Comparison of ENCODE assay signal across 24 mouse cellular contexts in genomic region chr15:87290987-87291529, GRCm38 (mm10).
DNase-seq lines count a peak whose midpoint lies in the region; ATAC-seq and TF ChIP-seq lines count a peak whose summit lies in the region.
"Had no signal": no experiment of that assay in that cellular context is flagged by ENCODE, and none has a peak within 500 bp of the region (broad histone marks: within the 10 kb centered on the region; RNA-seq: fewer than 3 reads in every experiment).

No protein-coding gene starts in this region.

- DNase-seq in heart, adult 11 months: peak; percentile 13
- no peak for DNase-seq in heart, adult 18-20 months
- no peak for DNase-seq in kidney, postnatal 4 days
- DNase-seq in kidney, postnatal 0 days (ENCODE audit: low spot score): peak; percentile 76
- DNase-seq in kidney, adult 9 months: no peak
- DNase-seq: adrenal gland, adult 8-10 months; adrenal gland, postnatal 14 days; adrenal gland, postnatal 36 days; B cell, adult 2 months; cerebellum, adult 11-12 months; cerebellum, adult 2 months; cerebellum, adult 9-10 months; cerebellum, postnatal 10 days; cerebellum, postnatal 25 days had no signal

- no peaks in the 10 kb centered on the region for H3K36me3 ChIP-seq in kidney, embryonic 15.5 days
- H3K36me3 ChIP-seq in kidney, postnatal 0 days (ENCODE audit: insufficient read depth, low read length): no peaks in the 10 kb centered on the region
- H3K36me3 ChIP-seq: embryonic facial prominence, embryonic 10.5 days; embryonic facial prominence, embryonic 12.5 days; forebrain, embryonic 15.5 days; G1E had no signal

- peaks cover 9% of the 10 kb centered on the region; the same call in 1 of the 2 replicates for H3K4me1 ChIP-seq in kidney, embryonic 15.5 days
- H3K4me1 ChIP-seq in kidney, postnatal 0 days (replicated peaks; ENCODE audit: insufficient read depth, low read length): no peaks in the 10 kb centered on the region
- H3K4me1 ChIP-seq: embryonic facial prominence, embryonic 10.5 days; embryonic facial prominence, embryonic 12.5 days; forebrain, embryonic 13.5 days; forebrain, embryonic 15.5 days had no signal

- no peak overlapping the region for H3K9ac ChIP-seq in kidney, embryonic 15.5 days
- H3K9ac ChIP-seq in kidney, postnatal 0 days (ENCODE audit: low read depth, low read length): no peak overlapping the region
- H3K9ac ChIP-seq: embryonic facial prominence, embryonic 12.5 days; forebrain, embryonic 13.5 days; forebrain, embryonic 15.5 days had no signal

- peak; percentile 78 for ATAC-seq in kidney, embryonic 15.5 days (replicated peaks; ENCODE audit: low FRiP score)
- ATAC-seq in kidney, postnatal 0 days (replicated peaks; ENCODE audit: low FRiP score, low read depth): no peak
- ATAC-seq: activated CD4-positive, CD25-positive, alpha-beta regulatory T cell, adult 4 months; CD4-positive, CD25-positive, alpha-beta regulatory T cell, adult 4 months; forebrain, embryonic 13.5 days; forebrain, embryonic 15.5 days; Patski had no signal

- WGBS in kidney, embryonic 15.5 days: 34% methylated on average over 7 of the region's 7 CpGs
- 36% methylated on average over 7 of the region's 7 CpGs for WGBS in kidney, postnatal 0 days

- TF ChIP-seq CTCF in kidney, postnatal 0 days (IDR thresholded peaks at IDR 0.05; ENCODE audit: low read depth): no peak

- no peaks in the 10 kb centered on the region; the same call in 1 of the 2 replicates for H3K9me3 ChIP-seq in kidney, embryonic 15.5 days (replicated peaks)
- H3K9me3 ChIP-seq in kidney, postnatal 0 days (replicated peaks; ENCODE audit: low read length): no peaks in the 10 kb centered on the region
- H3K9me3 ChIP-seq: embryonic facial prominence, embryonic 10.5 days; embryonic facial prominence, embryonic 12.5 days; forebrain, embryonic 13.5 days; forebrain, embryonic 15.5 days had no signal

- no peak overlapping the region for H3K4me3 ChIP-seq in kidney, embryonic 15.5 days (replicated peaks)
- H3K4me3 ChIP-seq in kidney, postnatal 0 days (replicated peaks; ENCODE audit: low read depth, low read length): no peak overlapping the region
- H3K4me3 ChIP-seq: embryonic facial prominence, embryonic 10.5 days; embryonic facial prominence, embryonic 12.5 days; forebrain, embryonic 13.5 days; forebrain, embryonic 15.5 days had no signal

- peak overlapping the region; percentile 72 for H3K27ac ChIP-seq in kidney, embryonic 15.5 days
- no peak overlapping the region for H3K27ac ChIP-seq in kidney, postnatal 0 days
- H3K27ac ChIP-seq: embryonic facial prominence, embryonic 10.5 days; embryonic facial prominence, embryonic 12.5 days; forebrain, embryonic 13.5 days; forebrain, embryonic 15.5 days had no signal

- no peak overlapping the region for H3K4me2 ChIP-seq in kidney, embryonic 15.5 days
- no peak overlapping the region for H3K4me2 ChIP-seq in kidney, postnatal 0 days (ENCODE audit: low read length)
- H3K4me2 ChIP-seq: embryonic facial prominence, embryonic 12.5 days; forebrain, embryonic 13.5 days; forebrain, embryonic 15.5 days had no signal

- no peaks in the 10 kb centered on the region for H3K27me3 ChIP-seq in kidney, embryonic 15.5 days
- H3K27me3 ChIP-seq in kidney, postnatal 0 days (ENCODE audit: insufficient read depth, low read length): no peaks in the 10 kb centered on the region
- H3K27me3 ChIP-seq: CH12.LX; embryonic facial prominence, embryonic 12.5 days; forebrain, embryonic 13.5 days; forebrain, embryonic 15.5 days; Patski had no signal

Comparison
In these comparisons a context has a peak if more than half of its experiments do, and no peak if none do; other contexts are left out.
1. DNase-seq: peak in heart, adult 11 months (single experiment) and kidney, postnatal 0 days (single experiment); none in heart, adult 18-20 months (0 of 2), kidney, postnatal 4 days (0 of 2) and kidney, adult 9 months (single experiment).